Mouse (Mus musculus): ENCODE measurements around the gene Tecr. TPM values are rescaled to one million over a fixed set of nuclear protein-coding genes. Genes with fewer than 3 reads are reported as not detected.
"Not testable (repeated sequence)": the region's sequence is repeated elsewhere in the genome, so short reads cannot be mapped to it uniquely, and the experiment has no call there.

Tecr gene
- total and polyA plus RNA-seq, 3 experiments = 74.2 to 229 TPM; not detected in 1

GRCm38 (mm10) chr8:83571791-83572190 is 36.0 kb downstream of the Tecr start:
- H3K27me3 ChIP-seq (ENCODE audit: control insufficient read depth in 1 of 2, insufficient read depth in 2 of 2, low read length in 2 of 2) = no peaks in the 10 kb centered on the region
- H3K4me3 ChIP-seq (ENCODE audit: control insufficient read depth in 1 of 2, insufficient read depth in 1 of 2, low read depth in 2 of 2, low read length in 2 of 2) = no peak overlapping the region
- peaks cover 0 to 1% of the 10 kb centered on the region in 2 experiments; a peak in 1 of 4 replicates for H3K36me3 ChIP-seq (ENCODE audit: control insufficient read depth in 1 of 2, insufficient read depth in 2 of 2, low read length in 2 of 2)
- H3K79me2 ChIP-seq (ENCODE audit: control insufficient read depth, insufficient read depth, low read length, poor library complexity) = peaks cover 12% of the 10 kb centered on the region
- H3K4me1 ChIP-seq (ENCODE audit: control insufficient read depth in 1 of 2, insufficient read depth in 2 of 2, low read length in 2 of 2) = peaks cover 0 to 4% of the 10 kb centered on the region in 2 experiments; a peak in 1 of 4 replicates
- H3K27ac ChIP-seq (ENCODE audit: control insufficient read depth, low read depth, low read length) = no peak overlapping the region
- TF ChIP-seq ETS1 (IDR thresholded peaks at IDR 0.05; ENCODE audit: low read depth, low read length) (no peak), BHLHE40 (IDR thresholded peaks at IDR 0.05; ENCODE audit: borderline replicate concordance, low read depth, low read length) (no peak), CHD2 (IDR thresholded peaks at IDR 0.05; ENCODE audit: low read length) (no peak), USF2 (IDR thresholded peaks at IDR 0.05; ENCODE audit: borderline replicate concordance in 1 of 2, insufficient read depth in 1 of 2, low read depth in 1 of 2, low read length in 2 of 2) (no peak), ZC3H11A (IDR thresholded peaks at IDR 0.05; ENCODE audit: low read depth, low read length) (no peak), EP300 (IDR thresholded peaks at IDR 0.05; ENCODE audit: low read depth in 1 of 2, low read length in 2 of 2) (no peak), ZNF384 (IDR thresholded peaks at IDR 0.05; ENCODE audit: low read depth, low read length) (no peak), CHD1 (IDR thresholded peaks at IDR 0.05; ENCODE audit: low read depth, low read length) (no peak), TBP (IDR thresholded peaks at IDR 0.05; ENCODE audit: low read depth, low read length) (no peak), MYC (IDR thresholded peaks at IDR 0.05; ENCODE audit: low read depth, low read length) (no peak), MEF2A (IDR thresholded peaks at IDR 0.05; ENCODE audit: extremely low read depth, insufficient replicate concordance, low read depth, low read length, poor library complexity, severe bottlenecking) (no peak), NELFE (IDR thresholded peaks at IDR 0.05; ENCODE audit: low read depth, low read length) (no peak), HCFC1 (IDR thresholded peaks at IDR 0.05; ENCODE audit: low read depth, low read length) (no peak), POLR2AphosphoS5 (IDR thresholded peaks at IDR 0.05; ENCODE audit: borderline replicate concordance, low read depth, low read length) (no peak)
- no peak overlapping the region for H3K9ac ChIP-seq (ENCODE audit: control insufficient read depth, low read depth, low read length, poor library complexity, severe bottlenecking)
- DNase-seq (ENCODE audit: low read depth, low spot score) = no peak
- no peaks in the 10 kb centered on the region for H3K9me3 ChIP-seq (replicated peaks; ENCODE audit: insufficient read depth, low read length)

- H3K36me3 ChIP-seq (ENCODE audit: control insufficient read depth in 1 of 2, insufficient read depth in 2 of 2, low read length in 2 of 2); H3K9me3 ChIP-seq (replicated peaks; ENCODE audit: insufficient read depth, low read length): not testable (repeated sequence)
Observed at GRCm38 (mm10) chr8:83571001-83571340, 36.8 kb downstream of the Tecr start.

More at GRCm38 (mm10) chr8:83571001-83571340, 36.8 kb downstream of the Tecr start:
- H3K27me3 ChIP-seq (ENCODE audit: control insufficient read depth in 1 of 2, insufficient read depth in 2 of 2, low read length in 2 of 2); H3K4me3 ChIP-seq (ENCODE audit: control insufficient read depth in 1 of 2, insufficient read depth in 1 of 2, low read depth in 2 of 2, low read length in 2 of 2); H3K4me1 ChIP-seq (ENCODE audit: control insufficient read depth in 1 of 2, insufficient read depth in 2 of 2, low read length in 2 of 2); H3K9ac ChIP-seq (ENCODE audit: control insufficient read depth, low read depth, low read length, poor library complexity, severe bottlenecking); H3K27ac ChIP-seq (ENCODE audit: control insufficient read depth, low read depth, low read length); DNase-seq (ENCODE audit: low read depth, low spot score): not testable (repeated sequence)
- H3K79me2 ChIP-seq (ENCODE audit: control insufficient read depth, insufficient read depth, low read length, poor library complexity) = peaks cover 13% of the 10 kb centered on the region
